Mouse (Mus musculus) layer of hippocampus, adult 2 months (tissue): ENCODE measurements around the gene Vps25. TPM values are rescaled to one million over a fixed set of nuclear protein-coding genes. Genes with fewer than 3 reads are reported as not detected.

ENCODE experiments used
- DNase-seq, 2 experiments: peaks; one replicate each; pipeline ENCODE4 v3.0.0; 2022; ENCODE audit warnings: low spot score in 2 of 2
- H3K27ac ChIP-seq: fragments of 200-600 bp; 2 replicates; pipeline ENCODE4 v1.8.1; 2022
- H3K4me3 ChIP-seq: fragments of 200-600 bp; 2 replicates; pipeline ENCODE4 v1.8.1; 2022; ENCODE audit warnings: mild to moderate bottlenecking
- CTCF ChIP-seq: fragments of 200-600 bp; conservative IDR thresholded peaks from 2 replicates; pipeline ENCODE4 v1.8.1; 2022; ENCODE audit warnings: antibody characterized with exemption, mild to moderate bottlenecking, moderate library complexity
- total RNA-seq, 2 experiments: library from RNA; stranded (reverse); gene quantifications; 2 replicates each; pipeline ENCODE4 v1.2.3; 2021

The Vps25 gene
- total RNA-seq, 2 experiments from 2014 or later: 68.8 to 69.4 TPM

DNA sequence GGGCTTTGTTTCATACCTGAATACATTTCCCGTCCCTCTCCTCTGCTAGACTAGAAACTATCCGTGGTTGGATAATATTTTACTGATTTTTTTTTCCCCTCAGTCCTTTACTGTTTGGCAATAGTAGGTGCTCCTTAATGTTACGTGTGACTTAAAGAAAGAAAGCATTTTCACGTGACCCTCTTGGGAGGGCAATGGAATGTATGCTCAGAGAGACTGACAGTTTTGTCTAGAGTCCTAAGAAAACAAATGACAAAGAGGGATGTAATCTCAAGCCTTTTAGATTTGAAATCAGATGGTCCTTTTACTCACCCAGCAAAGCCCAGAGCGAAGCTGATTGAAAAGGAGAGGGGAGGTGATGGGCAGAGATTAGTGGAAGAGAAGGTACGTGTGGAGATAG lies 12.4 kb downstream of the Vps25 start:
- DNase-seq: no peak
- H3K4me3 ChIP-seq: no peak overlapping the region

DNA sequence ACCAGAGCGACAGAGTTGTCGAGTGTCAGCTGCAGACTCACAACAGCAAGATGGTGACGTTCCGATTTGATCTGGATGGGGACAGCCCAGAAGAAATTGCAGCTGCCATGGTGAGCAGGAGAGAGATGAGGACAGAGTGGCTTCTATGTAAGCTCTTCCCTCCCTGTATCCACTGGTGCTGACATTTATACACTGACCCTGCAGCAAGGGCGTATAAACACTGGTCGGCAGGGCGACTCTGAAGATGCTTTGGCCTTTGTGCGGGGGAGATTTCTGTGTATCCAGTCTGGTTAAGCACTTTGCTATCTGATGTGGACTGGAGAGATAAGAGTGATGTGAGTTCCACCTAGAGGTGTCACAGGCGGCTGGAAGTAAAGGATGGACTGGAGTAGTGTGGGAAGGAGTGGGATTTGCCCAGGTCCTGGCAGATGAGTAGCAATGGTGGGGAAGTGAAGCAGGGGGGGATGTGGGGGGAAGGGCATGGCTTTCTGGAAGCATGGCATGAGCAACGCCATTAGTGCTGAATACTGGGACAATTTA lies 16.1 kb downstream of the Vps25 start:
- no peak for TF ChIP-seq CTCF
- no peak for DNase-seq
- no peak overlapping the region for H3K4me3 ChIP-seq
- H3K27ac ChIP-seq: no peak overlapping the region

More for the DNA sequence above, 12.4 kb downstream of the Vps25 start:
- TF ChIP-seq CTCF: no peak
- H3K27ac ChIP-seq: no peak overlapping the region

DNA sequence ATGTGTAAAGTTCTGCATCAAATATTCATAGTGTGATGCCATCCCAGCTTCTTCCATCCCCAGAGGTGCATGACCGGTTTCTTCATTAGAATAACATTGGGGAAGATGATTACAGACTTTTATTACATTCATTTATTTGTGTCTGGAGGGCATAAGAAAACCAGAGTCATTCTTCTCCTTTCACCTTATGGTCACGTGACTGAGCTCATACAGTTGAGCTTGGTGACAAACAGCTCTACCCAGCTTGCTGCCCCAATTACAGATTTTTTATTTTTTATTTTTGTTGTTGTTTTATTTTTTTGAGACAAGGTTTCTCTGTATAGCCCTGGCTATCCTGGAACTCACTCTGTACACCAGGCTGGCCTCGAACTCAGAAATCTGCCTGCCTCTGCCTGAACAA lies 18.9 kb downstream of the Vps25 start:
- TF ChIP-seq CTCF: no peak
- no peak overlapping the region for H3K27ac ChIP-seq
- no peak overlapping the region for H3K4me3 ChIP-seq
- no peak for DNase-seq

DNA sequence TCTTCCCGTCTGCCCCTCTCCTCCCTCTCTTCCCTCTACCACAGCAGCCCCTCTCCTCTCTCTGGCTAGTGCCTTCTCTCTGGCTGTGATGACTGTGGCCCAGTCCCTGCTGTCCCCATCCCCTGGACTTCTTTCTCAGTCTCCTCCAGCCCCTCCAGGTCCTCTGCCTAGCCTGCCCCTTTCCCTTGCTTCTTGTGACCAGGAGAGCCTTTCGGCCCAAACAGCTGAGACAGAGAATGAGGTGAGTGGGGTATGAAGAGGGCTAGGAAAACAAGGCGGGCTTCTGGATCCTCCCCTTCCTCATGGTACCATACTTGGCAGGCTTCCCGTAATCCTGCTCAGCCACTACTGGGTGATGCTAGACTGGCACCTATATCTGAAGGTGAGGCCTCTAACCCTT lies 21.8 kb downstream of the Vps25 start:
- no peak for TF ChIP-seq CTCF
- no peak overlapping the region for H3K4me3 ChIP-seq
- no peak for DNase-seq
- no peak overlapping the region for H3K27ac ChIP-seq

DNA sequence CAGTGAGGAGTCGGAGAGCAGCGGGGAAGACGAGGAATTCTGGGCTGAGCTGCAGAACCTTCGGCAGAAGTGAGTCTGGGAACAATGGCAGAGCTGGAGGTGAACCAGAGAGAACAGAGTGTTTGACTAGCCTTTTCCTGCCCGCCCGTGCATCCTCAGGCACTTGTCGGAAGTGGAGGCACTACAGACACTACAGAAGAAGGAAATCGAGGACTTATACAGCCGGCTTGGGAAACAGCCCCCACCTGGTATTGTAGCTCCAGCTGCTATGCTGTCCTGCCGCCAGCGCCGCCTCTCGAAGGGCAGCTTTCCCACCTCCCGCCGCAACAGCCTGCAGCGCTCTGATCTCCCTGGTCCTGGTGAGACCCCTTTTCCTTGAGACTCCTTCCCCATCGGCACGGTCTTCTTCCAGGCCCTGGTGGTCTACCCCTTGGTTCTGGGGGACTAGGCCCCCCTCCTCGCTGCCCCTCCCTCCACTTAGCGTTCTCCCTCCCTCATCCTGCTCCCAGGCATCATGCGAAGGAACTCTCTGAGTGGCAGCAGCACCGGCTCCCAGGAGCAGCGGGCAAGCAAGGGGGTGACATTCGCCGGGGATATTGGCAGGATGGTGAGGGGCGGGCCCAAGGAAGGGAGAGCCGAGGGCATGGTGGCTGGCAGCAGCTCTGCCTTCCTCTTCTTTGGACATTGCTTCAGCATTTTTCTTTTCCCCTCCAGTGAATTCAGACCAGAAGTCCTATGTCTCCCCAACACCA lies 23.0 kb downstream of the Vps25 start:
- no peak for DNase-seq
- Histone ChIP-seq H3K4me3 (no peak overlapping the region), H3K27ac (peak overlapping the region; percentile 7; the same call in 1 of the 2 replicates)
- no peak for TF ChIP-seq CTCF

DNA sequence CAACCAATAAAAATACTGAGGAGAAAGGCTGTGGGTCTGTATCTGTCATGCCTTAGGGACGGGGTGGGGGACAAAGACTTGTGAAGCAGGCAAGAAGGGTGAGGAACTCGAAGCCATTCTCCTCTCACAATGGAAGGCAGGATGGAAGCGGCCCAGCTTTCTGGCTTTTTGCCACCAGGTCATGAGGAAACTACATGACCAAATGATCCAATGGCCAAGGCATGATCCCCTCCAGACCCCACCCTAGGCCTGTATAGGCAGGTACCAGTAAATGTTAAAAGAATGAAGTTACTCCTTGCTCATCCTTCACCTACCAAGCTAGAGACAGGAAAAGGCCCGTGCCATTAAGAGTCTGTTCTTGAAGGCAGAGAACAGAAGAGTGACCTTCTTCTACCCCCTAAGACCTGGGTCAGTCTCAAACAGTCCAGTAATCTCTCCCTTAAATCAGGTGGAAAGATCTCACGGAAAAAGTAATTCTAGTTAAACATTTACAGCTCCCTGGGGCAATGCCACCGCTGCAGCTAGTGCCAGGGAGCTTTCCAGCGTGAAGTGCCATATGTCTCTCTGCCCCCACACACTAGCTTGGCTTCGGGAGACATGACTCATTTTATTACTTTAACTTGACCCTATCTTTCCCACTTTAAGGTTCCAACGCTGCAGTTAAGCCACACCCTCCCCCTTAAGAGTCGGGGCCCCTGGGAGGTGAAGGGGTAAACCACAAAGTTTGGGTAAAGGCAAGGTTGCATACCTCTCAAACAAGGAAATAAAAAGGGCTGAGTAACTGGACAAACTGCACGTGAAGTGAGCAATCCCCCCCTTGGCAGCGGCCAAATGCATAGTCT lies 24.1 kb downstream of the Vps25 start:
- peak in 1 of 2 experiments; percentile 34 for DNase-seq
- H3K27ac ChIP-seq: peak overlapping the region; percentile 96
- TF ChIP-seq CTCF: no peak

DNA sequence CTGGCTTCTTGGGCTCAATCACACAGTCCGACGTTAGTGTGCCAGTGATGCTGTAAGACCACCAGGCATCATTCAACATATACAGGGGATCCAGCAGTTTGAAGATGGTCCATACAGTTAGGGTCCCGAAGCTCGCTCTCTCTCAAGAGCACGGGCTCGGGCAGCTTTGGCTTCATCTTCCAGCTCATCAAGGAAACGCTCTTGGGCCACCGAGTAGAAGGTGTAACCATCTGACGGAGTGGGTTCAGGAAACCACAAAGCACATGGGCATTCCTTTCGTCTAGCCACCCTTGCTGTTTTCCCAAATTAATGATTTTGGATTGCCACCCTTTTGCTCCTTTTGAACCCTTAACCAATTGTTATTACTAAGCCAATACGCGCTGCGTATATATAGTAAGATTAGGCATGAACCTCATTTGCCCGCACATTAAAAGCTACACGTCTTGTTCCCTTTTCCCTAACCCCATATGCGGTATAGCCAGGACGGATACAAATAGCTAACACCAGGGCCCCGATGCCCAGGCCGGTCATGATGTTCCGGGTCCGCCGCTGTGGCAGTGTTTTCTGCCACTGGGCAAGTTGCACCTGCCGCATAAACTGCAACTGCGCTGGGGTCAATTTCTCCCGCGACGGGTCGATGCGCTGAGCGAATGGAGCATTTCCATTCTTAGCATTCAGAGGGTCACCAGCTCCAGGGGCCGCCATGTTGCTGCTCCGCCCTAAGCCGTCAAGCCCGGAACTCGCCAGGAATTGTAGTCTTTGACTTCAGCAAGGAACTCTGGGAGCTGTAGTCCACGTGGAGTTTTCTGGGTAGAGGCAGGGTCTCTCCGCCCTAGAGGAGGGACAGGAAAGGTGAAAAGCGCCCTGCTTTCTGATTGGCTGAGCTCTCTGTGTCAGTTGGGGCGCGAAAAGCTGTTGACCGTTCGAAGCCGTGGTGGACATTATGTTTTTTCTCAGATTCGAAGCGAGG lies 25.0 kb downstream of the Vps25 start, which contains the start of the genes Cntd1 and Coa3:
TSS of gene Cntd1 (plus strand) at position 790 of the 970 bp plus-strand sequence.
TSS of gene Coa3 (minus strand) at position 892 of the 970 bp plus-strand sequence.
- Histone ChIP-seq H3K27ac (peak within 1 kb of the TSS; percentile 96), H3K4me3 (peak within 1 kb of the TSS; percentile 86)
- peak; percentile 46; the same call in 1 of the 2 replicates for TF ChIP-seq CTCF
- DNase-seq: peak; percentile 85 to 91

More for the DNA sequence above, 24.1 kb downstream of the Vps25 start:
- H3K4me3 ChIP-seq: peak overlapping the region; percentile 86

DNA sequence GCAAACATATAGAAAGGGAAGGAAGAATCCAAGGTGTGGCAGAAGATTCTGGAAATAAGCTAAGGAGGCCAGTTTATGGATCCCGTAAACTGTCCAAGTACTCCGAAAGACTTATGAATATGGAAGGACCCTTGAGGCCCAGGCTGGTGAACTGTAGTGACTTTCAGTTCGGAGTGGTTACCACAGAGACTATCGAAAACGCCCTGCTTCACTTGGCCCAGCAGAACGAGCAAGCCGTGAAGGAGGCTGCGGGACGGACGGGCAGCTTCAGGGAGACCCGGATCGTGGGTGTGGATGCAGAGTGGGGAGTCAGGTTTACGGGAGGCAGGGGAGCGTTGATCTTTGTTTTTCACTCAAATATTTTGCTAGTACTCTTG lies 25.7 kb downstream of the Vps25 start:
- peak overlapping the region; percentile 86 for H3K4me3 ChIP-seq
- DNase-seq: no peak
- peak overlapping the region; percentile 96; the same call in 1 of the 2 replicates for H3K27ac ChIP-seq
- TF ChIP-seq CTCF: no peak

DNA sequence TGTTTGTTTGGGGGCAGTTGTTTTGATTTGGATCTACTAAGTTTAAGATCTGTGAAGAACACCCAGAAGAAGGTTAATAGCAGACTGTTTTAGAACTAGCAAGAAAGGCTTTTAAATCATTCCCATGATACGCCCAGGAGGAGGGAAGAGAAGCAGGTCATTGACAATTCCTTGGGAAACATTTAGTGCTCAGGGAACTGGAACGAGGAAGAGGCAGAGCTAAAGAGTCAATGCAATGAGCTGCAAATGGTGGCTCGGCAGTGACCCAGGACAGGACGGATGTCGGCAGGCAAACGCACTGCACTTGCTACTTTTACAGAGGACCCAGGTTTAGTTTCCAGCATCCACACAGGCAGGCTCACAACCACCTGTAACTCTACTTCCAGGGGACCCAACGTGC lies 27.3 kb downstream of the Vps25 start:
- no peak for DNase-seq
- Histone ChIP-seq H3K4me3 (no peak overlapping the region), H3K27ac (no peak overlapping the region)
- no peak for TF ChIP-seq CTCF

DNA sequence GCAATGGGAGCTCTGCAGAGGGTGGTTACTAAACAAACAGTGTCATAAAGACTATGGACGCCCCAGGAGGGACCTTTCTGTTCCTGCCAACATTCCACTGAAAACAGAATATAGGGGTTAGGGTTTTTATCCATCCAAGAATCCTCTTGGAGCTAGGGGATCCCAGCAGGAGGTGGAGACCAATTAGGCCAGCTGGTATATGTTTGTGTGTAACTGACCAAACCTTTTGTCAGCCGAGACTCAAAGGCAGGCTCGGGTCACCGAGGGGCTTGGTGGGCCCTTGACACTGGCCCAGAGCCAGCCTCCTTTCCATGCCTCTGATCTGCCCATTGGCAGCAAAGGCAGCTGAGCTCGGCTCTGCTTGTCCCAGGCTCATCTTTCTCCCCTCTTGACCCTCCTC lies 29.4 kb downstream of the Vps25 start:
- TF ChIP-seq CTCF: no peak
- Histone ChIP-seq H3K27ac (no peak overlapping the region), H3K4me3 (no peak overlapping the region)
- no peak for DNase-seq

DNA sequence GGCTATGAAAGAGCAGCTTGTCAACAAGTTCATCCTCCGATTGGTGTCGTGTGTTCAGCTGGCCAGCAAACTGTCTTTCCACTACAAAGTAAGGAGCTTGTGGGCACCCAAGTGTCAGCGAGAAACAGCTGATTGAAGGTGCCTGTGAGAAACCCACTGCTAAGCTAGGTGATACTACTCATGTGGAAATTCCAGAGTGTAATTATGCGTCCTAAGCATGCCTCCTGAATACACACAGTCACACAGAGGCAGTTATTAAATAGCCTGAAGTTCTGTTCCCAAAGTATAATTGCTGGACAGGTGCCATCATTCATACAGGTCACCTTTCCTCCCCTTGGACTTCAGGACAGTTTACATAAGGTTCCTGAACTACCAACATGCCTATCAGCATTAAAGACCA lies 30.3 kb downstream of the Vps25 start:
- no peak for TF ChIP-seq CTCF
- DNase-seq: no peak
- H3K4me3 ChIP-seq: no peak overlapping the region
- H3K27ac ChIP-seq: no peak overlapping the region

DNA sequence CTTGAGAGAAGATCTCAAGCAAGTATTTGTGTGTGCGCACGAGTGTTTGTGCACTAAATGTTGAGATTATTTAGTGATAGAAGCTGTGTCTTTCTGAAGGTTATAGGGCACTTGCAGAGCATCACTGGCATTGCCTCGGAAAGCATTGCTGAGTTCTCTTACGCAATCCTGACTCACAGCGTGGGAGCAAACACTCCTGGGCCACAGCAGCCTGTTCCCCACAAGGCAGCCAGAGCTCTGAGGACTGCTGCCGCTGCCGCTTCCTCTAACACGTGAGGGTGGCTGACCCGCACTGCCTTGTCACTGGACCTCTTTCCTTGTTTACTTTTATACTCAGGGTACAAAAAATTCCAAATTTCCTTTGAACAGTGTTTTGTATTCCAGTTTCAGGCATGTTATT lies 33.8 kb downstream of the Vps25 start:
- Histone ChIP-seq H3K4me3 (no peak overlapping the region), H3K27ac (peak overlapping the region; percentile 65)
- peak in 1 of 2 experiments; percentile 45 for DNase-seq
- TF ChIP-seq CTCF: no peak
